Mouse (Mus musculus) G1E-ER4 (cell line): ENCODE results near the gene Fubp3. TPM values are rescaled to one million over a fixed set of nuclear protein-coding genes. Genes with fewer than 3 reads are reported as not detected.

ENCODE experiments used
- GATA1 ChIP-seq: IDR thresholded peaks from one replicate; pipeline ENCODE4 v1.8.0; 2012; ENCODE audit warnings: low read length, inconsistent platforms
- polyA plus RNA-seq: library from polyadenylated mRNA; stranded (reverse); fragments of >175 nt; gene quantifications from 2 replicates; pipeline ENCODE4 v1.2.3, GENCODE M21; 2012

Gene Fubp3
- polyA plus RNA-seq, 1 experiment, result 259 TPM

- TF ChIP-seq GATA1, result no peak
Measured at GRCm38 (mm10) chr2:31610922-31611321, 38.5 kb downstream of the Fubp3 start.

GRCm38 (mm10) chr2:31611400-31611799 lies 38.9 kb downstream of the Fubp3 start:
- TF ChIP-seq GATA1, result no peak

- TF ChIP-seq GATA1, result no peak
Measured at GRCm38 (mm10) chr2:31612627-31613026, 40.2 kb downstream of the Fubp3 start.

- no peak for TF ChIP-seq GATA1
Measured at GRCm38 (mm10) chr2:31613781-31614180, 41.3 kb downstream of the Fubp3 start.

GRCm38 (mm10) chr2:31618484-31619161 lies 46.2 kb downstream of the Fubp3 start:
- TF ChIP-seq GATA1, result no peak

GRCm38 (mm10) chr2:31619208-31619607 lies 46.8 kb downstream of the Fubp3 start:
- no peak for TF ChIP-seq GATA1

- TF ChIP-seq GATA1, result no peak
Measured at GRCm38 (mm10) chr2:31633531-31633930, 61.1 kb downstream of the Fubp3 start.

GRCm38 (mm10) chr2:31635281-31636137 lies 63.1 kb downstream of the Fubp3 start:
- no peak for TF ChIP-seq GATA1

- no peak for TF ChIP-seq GATA1
Measured at GRCm38 (mm10) chr2:31636138-31636741, 63.8 kb downstream of the Fubp3 start.

- TF ChIP-seq GATA1, result no peak
Measured at GRCm38 (mm10) chr2:31636742-31637141, 64.3 kb downstream of the Fubp3 start.

GRCm38 (mm10) chr2:31637311-31637710 lies 64.9 kb downstream of the Fubp3 start:
- TF ChIP-seq GATA1, result no peak

- TF ChIP-seq GATA1, result no peak
Measured at GRCm38 (mm10) chr2:31637807-31638206, 65.4 kb downstream of the Fubp3 start.

GRCm38 (mm10) chr2:31638581-31639465 lies 66.4 kb downstream of the Fubp3 start:
- no peak for TF ChIP-seq GATA1

- TF ChIP-seq GATA1, result no peak
Measured at GRCm38 (mm10) chr2:31639466-31639760, 67.0 kb downstream of the Fubp3 start.

- TF ChIP-seq GATA1, result no peak
Measured at GRCm38 (mm10) chr2:31639901-31640608, 67.6 kb downstream of the Fubp3 start, which contains the start of gene Prdm12. Gene Prdm12 (plus strand): TSS chr2:31640037.
